Mouse (Mus musculus) lung, adult 2 months (tissue): ENCODE measurements around the gene Fndc3a.

Source experiments
- CTCF ChIP-seq: fragments of 200-500 bp; IDR thresholded peaks from 2 replicates; pipeline ENCODE4 v1.5.1; 2011; ENCODE audit warnings: mild to moderate bottlenecking, low read length, control low read depth; ENCODE audit not compliant: insufficient read depth
- POLR2A ChIP-seq: fragments of 200-500 bp; IDR thresholded peaks from 2 replicates; pipeline ENCODE4 v1.6.1; 2011; ENCODE audit warnings: low read depth, mild to moderate bottlenecking, control low read depth, low read length, borderline replicate concordance; ENCODE audit errors: extremely low read depth

- no peak for TF ChIP-seq CTCF
- TF ChIP-seq POLR2A, result no peak
Measured at GRCm38 (mm10) chr14:72748331-72748730, 38.5 kb upstream of the Fndc3a start.
